Mouse (Mus musculus) stomach, postnatal 0 days (tissue): ENCODE measurements at regions not wholly inside any gene's neighbourhood (a gene's known extent, or its start where the extent isn't known, plus 50 kb on each side); places are given as distances from the start of the nearest gene placed in this dataset.

Experiments
- ATAC-seq: fragments of 200-750 bp; cut with Nextera tagmentation; 2 replicates; pipeline ENCODE4 v1.8.0; 2017; ENCODE audit not compliant: low FRiP score, low TSS enrichment
- DNase-seq: peaks from one replicate; pipeline ENCODE4 v3.0.0-alpha.2; 2016; ENCODE audit warnings: low spot score
- H3K27ac ChIP-seq: fragments of 300-500 bp; sonication (generic); replicated peaks from 2 replicates; pipeline ENCODE4 v1.5.1; 2014; ENCODE audit warnings: mild to moderate bottlenecking, control low read depth
- H3K27me3 ChIP-seq: fragments of 300-500 bp; sonication (generic); 2 replicates; pipeline ENCODE4 v1.6.1; 2014; ENCODE audit warnings: low read length; ENCODE audit not compliant: control insufficient read depth, insufficient read depth
- H3K36me3 ChIP-seq: fragments of 300-500 bp; sonication (generic); 2 replicates; pipeline ENCODE4 v1.6.1; 2014; ENCODE audit warnings: low read length, mixed read lengths; ENCODE audit not compliant: control insufficient read depth, insufficient read depth
- H3K4me1 ChIP-seq: fragments of 300-500 bp; sonication (generic); replicated peaks from 2 replicates; pipeline ENCODE4 v1.6.1; 2014; ENCODE audit warnings: antibody characterized with exemption; ENCODE audit not compliant: control insufficient read depth, insufficient read depth
- H3K4me2 ChIP-seq: fragments of 300-500 bp; sonication (generic); replicated peaks from 2 replicates; pipeline ENCODE4 v1.6.1; 2014; ENCODE audit warnings: low read depth, mild to moderate bottlenecking, control low read depth, moderate library complexity
- H3K4me3 ChIP-seq: fragments of 300-500 bp; sonication (generic); 2 replicates; pipeline ENCODE4 v1.5.1; 2014; ENCODE audit warnings: low read depth, low read length, control low read depth
- H3K9ac ChIP-seq: fragments of 300-500 bp; sonication (generic); 2 replicates; pipeline ENCODE4 v1.6.1; 2014; ENCODE audit warnings: mild to moderate bottlenecking, low read length, control low read depth, mixed read lengths
- H3K9me3 ChIP-seq: fragments of 300-500 bp; sonication (generic); 2 replicates; pipeline ENCODE4 v1.6.1; 2016; ENCODE audit warnings: low read length; ENCODE audit not compliant: control insufficient read depth
- CTCF ChIP-seq: IDR thresholded peaks from 2 replicates; pipeline ENCODE4 v1.5.1; 2016; ENCODE audit warnings: antibody characterized with exemption, low read depth, mild to moderate bottlenecking, moderate library complexity
- EP300 ChIP-seq: optimal IDR thresholded peaks from 2 replicates; pipeline ENCODE3; 2016; ENCODE audit warnings: antibody characterized with exemption
- WGBS: fragments of 180-500 bp; shearing (Covaris S2); extraction: QIAGEN DNeasy Blood & Tissue Kit; methylation state at CpG from one replicate; pipeline ENCODE4 v1.1.7; 2014; 5-methylcytosine and 5-hydroxymethylcytosine counted together

DNA sequence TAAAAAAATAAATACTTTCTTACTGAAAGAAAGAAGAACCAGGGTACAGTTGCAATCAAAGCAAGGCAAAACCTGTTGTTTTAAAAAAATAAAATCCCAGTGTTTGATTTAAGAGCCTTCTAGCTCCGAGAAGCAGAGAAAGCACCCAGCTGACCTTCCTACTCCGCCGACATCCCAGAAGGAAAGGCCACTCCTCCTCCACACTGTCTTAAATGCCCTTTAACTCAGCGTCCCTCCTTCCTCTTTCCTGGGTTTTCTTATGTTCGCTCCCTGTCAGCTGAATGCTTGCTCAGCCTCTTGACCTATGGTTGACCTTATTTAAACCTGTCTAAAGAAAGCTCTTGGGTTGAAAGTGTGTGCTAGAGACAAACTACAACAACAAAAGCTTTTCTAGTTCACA lies 79.1 kb downstream of the Sptssa start:
- Histone ChIP-seq H3K36me3 (no peaks in the 10 kb centered on the region), H3K9me3 (no peaks in the 10 kb centered on the region), H3K4me3 (no peak overlapping the region), H3K4me2 (no peak overlapping the region), H3K4me1 (no peaks in the 10 kb centered on the region), H3K27ac (no peak overlapping the region), H3K27me3 (no peaks in the 10 kb centered on the region), H3K9ac (no peak overlapping the region)
- TF ChIP-seq CTCF (no peak), EP300 (no peak)
- 18% methylated on average over 5 of the region's 5 CpGs for WGBS
- ATAC-seq (no peak), DNase-seq (no peak)

GRCm38 (mm10) chr12:54576821-54577220 lies 79.6 kb downstream of the Sptssa start:
- H3K9me3 ChIP-seq, result no peaks in the 10 kb centered on the region
- DNase-seq (no peak), ATAC-seq (no peak)
- no peaks in the 10 kb centered on the region for H3K4me1 ChIP-seq
- H3K36me3 ChIP-seq, result no peaks in the 10 kb centered on the region
- no peak overlapping the region for H3K4me2 ChIP-seq
- H3K4me3 ChIP-seq, result no peak overlapping the region
- H3K9ac ChIP-seq, result no peak overlapping the region
- no peak overlapping the region for H3K27ac ChIP-seq
- 48% methylated on average over 3 of the region's 3 CpGs for WGBS
- no peaks in the 10 kb centered on the region for H3K27me3 ChIP-seq
- TF ChIP-seq EP300 (no peak), CTCF (peak; percentile 17; the same call in 1 of the 2 replicates)

DNA sequence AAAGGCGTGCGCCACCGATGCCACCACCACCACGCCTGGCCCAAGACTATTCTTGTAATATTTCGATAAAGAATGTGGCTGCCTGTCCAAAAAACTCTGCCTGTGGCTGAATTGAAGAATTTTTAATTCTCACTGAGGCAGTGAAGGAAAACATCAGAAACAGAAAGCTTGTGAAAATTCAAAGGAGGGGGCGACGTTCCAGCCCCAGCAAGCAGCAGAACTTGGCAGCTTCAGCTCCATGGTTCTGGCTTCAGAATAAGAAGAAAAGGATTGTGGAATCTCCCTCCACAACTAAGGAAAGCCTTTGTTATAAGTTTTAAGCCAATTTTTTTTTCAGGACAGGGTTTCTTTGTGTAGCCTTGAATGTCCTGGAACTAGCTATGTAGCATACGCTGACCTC lies 83.5 kb downstream of the Sptssa start:
- WGBS, result 89% methylated on average over 8 of the region's 8 CpGs
- TF ChIP-seq CTCF (no peak), EP300 (no peak)

GRCm38 (mm10) chr12:54568078-54568931 lies 88.1 kb downstream of the Sptssa start:
- DNase-seq, result peak; percentile 16
- Histone ChIP-seq H3K9ac (no peak overlapping the region), H3K4me3 (no peak overlapping the region), H3K27me3 (no peaks in the 10 kb centered on the region), H3K4me2 (no peak overlapping the region), H3K4me1 (no peaks in the 10 kb centered on the region), H3K27ac (no peak overlapping the region), H3K36me3 (no peaks in the 10 kb centered on the region), H3K9me3 (no peaks in the 10 kb centered on the region)
- 0 out of 2 replicates have a peak, but pooled peaks have one; percentile 38 for ATAC-seq
- 65% methylated on average over 6 of the region's 6 CpGs for WGBS
- TF ChIP-seq CTCF, result no peak
- TF ChIP-seq EP300, result no peak

More for the DNA sequence above, 83.5 kb downstream of the Sptssa start:
- Histone ChIP-seq H3K4me2 (no peak overlapping the region), H3K36me3 (no peaks in the 10 kb centered on the region), H3K27ac (no peak overlapping the region), H3K4me3 (no peak overlapping the region), H3K4me1 (no peaks in the 10 kb centered on the region), H3K9ac (no peak overlapping the region), H3K9me3 (no peaks in the 10 kb centered on the region), H3K27me3 (no peaks in the 10 kb centered on the region)
- ATAC-seq (no peak), DNase-seq (no peak)

DNA sequence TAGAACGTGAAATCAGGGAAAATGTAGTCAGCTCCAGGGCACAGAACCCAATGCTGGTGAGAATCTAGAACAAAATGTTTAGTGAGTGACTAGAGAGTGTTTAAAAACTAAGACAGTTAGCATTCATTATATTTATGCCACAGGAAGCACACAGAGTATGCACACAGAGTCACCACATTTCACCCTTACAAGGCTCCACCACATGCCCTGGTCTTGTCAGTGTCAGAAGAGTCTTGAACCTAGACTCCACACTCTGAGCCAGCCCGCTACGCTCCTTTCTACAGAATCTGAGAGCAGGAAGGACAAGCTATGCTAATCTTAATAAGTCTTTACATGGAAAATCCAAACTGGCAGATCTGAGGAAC lies 89.0 kb downstream of the Sptssa start:
- Histone ChIP-seq H3K9me3 (no peaks in the 10 kb centered on the region), H3K4me1 (no peaks in the 10 kb centered on the region), H3K36me3 (no peaks in the 10 kb centered on the region), H3K4me2 (no peak overlapping the region), H3K4me3 (no peak overlapping the region), H3K27me3 (no peaks in the 10 kb centered on the region), H3K27ac (no peak overlapping the region), H3K9ac (no peak overlapping the region)
- no peak for ATAC-seq
- 88% methylated on average over 3 of the region's 3 CpGs for WGBS
- TF ChIP-seq CTCF, result no peak
- no peak for TF ChIP-seq EP300
- DNase-seq, result no peak

GRCm38 (mm10) chr12:54566532-54567425 lies 89.6 kb downstream of the Sptssa start:
- TF ChIP-seq CTCF (no peak), EP300 (no peak)
- WGBS, result 88% methylated on average over 23 of the region's 23 CpGs
- Histone ChIP-seq H3K9ac (no peak overlapping the region), H3K36me3 (no peaks in the 10 kb centered on the region), H3K4me3 (no peak overlapping the region), H3K27ac (no peak overlapping the region), H3K4me2 (no peak overlapping the region), H3K27me3 (no peaks in the 10 kb centered on the region), H3K9me3 (no peaks in the 10 kb centered on the region), H3K4me1 (no peaks in the 10 kb centered on the region)
- DNase-seq (no peak), ATAC-seq (no peak)
